Mouse (Mus musculus) gonadal fat pad, adult 2 months (tissue): ENCODE results near the gene Gm8257. TPM values are rescaled to one million over a fixed set of nuclear protein-coding genes. Genes with fewer than 3 reads are reported as not detected.
"Not testable (repeated sequence)": the region's sequence is repeated elsewhere in the genome, so short reads cannot be mapped to it uniquely, and the experiment has no call there.

Experiments
- DNase-seq: peaks from one replicate; pipeline ENCODE4 v3.0.0-alpha.2; 2012; ENCODE audit warnings: low read depth
- polyA plus RNA-seq: library from polyadenylated mRNA; depleted of rRNA; stranded (reverse); fragments of >200 nt; gene quantifications from 2 replicates; pipeline ENCODE4 v1.2.3, GENCODE M21; 2012; rRNA removed

The Gm8257 gene
- polyA plus RNA-seq: not detected in 2 replicates

GRCm38 (mm10) chr14:44706356-44706755 lies at the start of gene Gm8257:
Gene Gm8257, minus strand, starts transcription at chr14:44706456.
- not testable (repeated sequence) for DNase-seq

GRCm38 (mm10) chr14:44750240-44750639 lies 44.0 kb upstream of the Gm8257 start, which contains the start of gene Gm8267:
Gene Gm8267, minus strand, starts transcription at chr14:44750340.
- DNase-seq: no peak

GRCm38 (mm10) chr14:44742789-44743188 lies 36.5 kb upstream of the Gm8257 start:
- DNase-seq: not testable (repeated sequence)

- DNase-seq: not testable (repeated sequence)
Observed at GRCm38 (mm10) chr14:44730711-44731110, 24.5 kb upstream of the Gm8257 start.

GRCm38 (mm10) chr14:44627737-44628136 lies 78.5 kb downstream of the Gm8257 start, which contains the start of gene Gm5624:
Gene Gm5624, minus strand, starts transcription at chr14:44627938.
- DNase-seq: not testable (repeated sequence)

Other genes starting within 250 kb of the Gm8257 start
- not detected in 2 replicates for gene BC061237, start 214.0 kb downstream of the Gm8257 start, polyA plus RNA-seq
- not detected in 2 replicates for gene Gm17093, start 188.2 kb downstream of the Gm8257 start, polyA plus RNA-seq
- not detected in 2 replicates for gene Gm8247, start 123.3 kb downstream of the Gm8257 start, polyA plus RNA-seq
- not detected in 2 replicates for gene Gm5624, start 78.5 kb downstream of the Gm8257 start, polyA plus RNA-seq
- gene Gm8267, start 43.9 kb upstream of the Gm8257 start, polyA plus RNA-seq: not detected in 2 replicates
- 0.05 TPM in 1 of 2 replicates, not detected in the other for gene Ptgdr, start 152.9 kb upstream of the Gm8257 start, polyA plus RNA-seq